ENCODE assay signal across 29 mouse cellular contexts in the genomic region with DNA sequence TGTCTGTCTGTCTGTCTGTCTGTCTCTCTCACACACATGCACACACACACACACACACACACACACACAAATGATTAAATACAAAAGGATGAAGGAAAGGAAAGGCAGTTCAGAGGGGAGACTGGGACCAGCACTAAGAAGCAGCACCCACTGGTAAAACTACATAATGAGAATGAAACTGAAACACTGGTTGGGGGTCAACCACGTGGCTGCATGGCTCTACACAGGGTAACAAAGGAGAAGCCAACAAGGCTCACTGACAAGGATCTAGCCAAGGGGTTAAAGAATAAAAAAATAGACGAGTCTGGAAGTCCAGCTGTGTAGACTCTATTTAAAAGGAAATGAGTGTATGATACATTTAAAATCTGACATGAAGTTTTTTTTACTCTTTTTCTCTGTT. TPM values are rescaled to one million over a fixed set of nuclear protein-coding genes. Genes with fewer than 3 reads are reported as not detected.
"Had no signal": no experiment of that assay in that cellular context is flagged by ENCODE, and none has a peak within 500 bp of the region (broad histone marks: within the 10 kb centered on the region; RNA-seq: fewer than 3 reads in every experiment).

No protein-coding gene starts in this region.

- H3K27ac ChIP-seq: embryonic facial prominence, embryonic 10.5 days; embryonic facial prominence, embryonic 12.5 days; embryonic facial prominence, embryonic 13.5 days; embryonic facial prominence, embryonic 15.5 days; forebrain, embryonic 10.5 days; forebrain, embryonic 12.5 days; forebrain, embryonic 13.5 days; forebrain, embryonic 15.5 days; gastrocnemius, adult 2 months; heart, adult 2 months; heart, embryonic 10.5 days had no signal

- DNase-seq: cerebellum, adult 9-11 months; cerebellum, postnatal 10 days; cerebellum, postnatal 14 days; cerebellum, postnatal 25 days; cerebellum, postnatal 36 days; embryo, embryonic 11 days; forebrain, postnatal 0 days; gastrocnemius, adult 2 months; gastrocnemius, postnatal 10 days; gastrocnemius, postnatal 14 days; gastrocnemius, postnatal 25 days; gastrocnemius, postnatal 36 days; heart, adult 11 months; heart, adult 18-20 months; heart, adult 2 months had no signal

- H3K27me3 ChIP-seq: embryonic facial prominence, embryonic 12.5 days; embryonic facial prominence, embryonic 13.5 days; embryonic facial prominence, embryonic 15.5 days; forebrain, embryonic 15.5 days had no signal

- H3K9me3 ChIP-seq: embryonic facial prominence, embryonic 10.5 days; embryonic facial prominence, embryonic 12.5 days; embryonic facial prominence, embryonic 13.5 days; embryonic facial prominence, embryonic 15.5 days; forebrain, embryonic 12.5 days; forebrain, embryonic 13.5 days; forebrain, embryonic 15.5 days; heart, embryonic 10.5 days had no signal

- H3K4me3 ChIP-seq: embryonic facial prominence, embryonic 10.5 days; embryonic facial prominence, embryonic 12.5 days; embryonic facial prominence, embryonic 13.5 days; embryonic facial prominence, embryonic 15.5 days; erythroblast, embryonic 14.5 days; forebrain, embryonic 10.5 days; forebrain, embryonic 12.5 days; forebrain, embryonic 13.5 days; forebrain, embryonic 15.5 days; gastrocnemius, adult 2 months; heart, adult 2 months; heart, embryonic 10.5 days had no signal

- H3K36me3 ChIP-seq: forebrain, embryonic 15.5 days had no signal

- H3K4me1 ChIP-seq: embryonic facial prominence, embryonic 15.5 days had no signal

- ATAC-seq: forebrain, embryonic 13.5 days; forebrain, embryonic 14.5 days; forebrain, embryonic 15.5 days; forebrain, embryonic 16.5 days; forebrain, postnatal 0 days had no signal

- H3K4me2 ChIP-seq: embryonic facial prominence, embryonic 12.5 days; embryonic facial prominence, embryonic 13.5 days; embryonic facial prominence, embryonic 15.5 days; forebrain, embryonic 12.5 days; forebrain, embryonic 13.5 days; forebrain, embryonic 15.5 days had no signal

- H3K9ac ChIP-seq: embryonic facial prominence, embryonic 12.5 days; embryonic facial prominence, embryonic 13.5 days; embryonic facial prominence, embryonic 15.5 days; forebrain, embryonic 12.5 days; forebrain, embryonic 13.5 days; forebrain, embryonic 15.5 days; forebrain, postnatal 0 days had no signal

RNA-seq across cellular contexts. Expression of gene Skor1, which starts 23.2 kb away (rescaled TPM):
- total RNA-seq: common myeloid progenitor, adult 5-6 weeks; granulocyte monocyte progenitor cell, adult 5-6 weeks; heart, adult 18-20 months had no signal
- polyA plus RNA-seq: embryonic facial prominence, embryonic 15.5 days had no signal
